Mouse (Mus musculus): Measurements from ENCODE around the gene Plagl1. TPM values are rescaled to one million over a fixed set of nuclear protein-coding genes. Genes with fewer than 3 reads are reported as not detected.

Gene Plagl1
- total RNA-seq, 4 experiments from 2014 or later, result 0.83 to 2.4 (median 1.0) TPM

DNA sequence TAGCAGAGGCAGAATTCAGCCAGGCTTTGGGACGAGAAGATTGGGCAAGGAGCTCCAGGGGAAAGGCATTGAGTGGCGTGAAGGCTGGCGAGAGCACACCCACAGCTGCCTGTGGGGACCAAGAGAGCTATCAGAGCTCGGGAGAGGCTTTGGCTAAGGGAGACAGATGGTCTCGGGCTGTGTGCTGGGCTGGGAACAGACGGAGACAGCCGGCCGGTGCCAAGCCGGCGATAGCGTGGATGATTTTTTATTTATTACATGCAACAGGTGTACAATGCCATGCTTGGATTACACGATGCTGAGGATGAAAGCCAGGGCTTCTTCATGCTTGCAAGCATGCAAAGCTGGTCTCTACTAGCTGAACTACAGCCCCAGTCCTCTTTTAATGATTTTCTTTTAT is 22.2 kb downstream of the Plagl1 start:
- no peak for DNase-seq (ENCODE audit: low spot score in 2 of 2)

DNA sequence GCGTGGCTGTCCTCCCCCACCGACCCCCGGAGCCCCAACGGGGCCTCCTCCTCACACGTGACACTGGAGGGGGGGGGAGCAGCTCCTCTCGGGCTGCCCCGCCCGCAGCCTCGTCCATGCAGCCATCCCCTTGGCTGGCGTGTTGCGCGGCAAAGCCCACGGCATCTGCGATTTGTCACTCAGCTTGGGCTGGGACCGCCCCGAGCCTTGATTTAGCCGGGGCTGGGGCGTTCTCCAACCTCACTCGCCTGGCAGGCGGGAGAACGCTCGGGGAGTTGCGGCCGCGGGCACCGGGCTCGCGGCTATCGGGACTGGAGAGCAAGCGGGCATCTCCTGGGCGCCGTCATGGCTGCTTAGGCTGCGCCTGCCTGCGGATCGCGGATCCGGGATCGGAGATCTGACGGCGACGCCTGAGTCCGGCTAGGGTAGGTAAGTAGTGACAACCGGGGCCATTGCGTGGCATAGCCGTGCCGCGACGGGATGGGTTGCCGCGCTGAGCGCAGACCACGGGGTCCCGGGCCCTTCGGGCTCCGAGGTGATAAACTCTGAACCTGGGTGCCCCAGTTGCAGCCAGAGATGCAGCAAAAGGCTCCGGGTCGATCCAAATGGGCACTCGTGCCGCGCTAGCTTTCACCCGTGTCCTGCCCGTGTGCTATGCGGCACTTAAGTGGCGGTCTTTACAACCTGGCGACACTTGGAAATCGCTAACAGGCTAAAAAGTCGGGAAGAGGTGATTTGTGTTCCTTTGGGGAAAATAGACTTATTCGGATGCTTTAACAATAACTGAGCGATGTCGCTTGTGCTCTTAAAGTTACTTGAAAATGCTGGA is 30.5 kb downstream of the Plagl1 start:
- DNase-seq (ENCODE audit: low spot score in 2 of 2), result peak; percentile 11 to 50

DNA sequence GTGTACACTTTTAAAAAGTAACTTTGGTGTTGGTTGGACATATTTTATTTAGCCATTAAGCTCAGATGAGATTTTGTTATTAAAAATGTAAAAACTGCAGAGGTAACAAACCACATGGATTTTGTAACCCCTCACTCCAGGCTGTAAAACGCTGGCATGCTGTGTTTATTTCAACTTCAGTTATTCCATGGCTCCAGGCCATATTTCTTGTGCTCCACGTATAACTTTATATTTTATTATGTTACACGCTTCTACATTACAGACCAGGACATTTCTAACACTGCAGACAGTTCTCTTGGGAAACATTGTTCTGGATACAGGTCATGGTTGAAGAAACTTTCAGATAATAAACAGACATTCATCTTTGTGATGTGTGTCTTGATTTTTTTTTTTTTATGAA is 32.7 kb downstream of the Plagl1 start:
- DNase-seq (ENCODE audit: low spot score in 2 of 2), result no peak

DNA sequence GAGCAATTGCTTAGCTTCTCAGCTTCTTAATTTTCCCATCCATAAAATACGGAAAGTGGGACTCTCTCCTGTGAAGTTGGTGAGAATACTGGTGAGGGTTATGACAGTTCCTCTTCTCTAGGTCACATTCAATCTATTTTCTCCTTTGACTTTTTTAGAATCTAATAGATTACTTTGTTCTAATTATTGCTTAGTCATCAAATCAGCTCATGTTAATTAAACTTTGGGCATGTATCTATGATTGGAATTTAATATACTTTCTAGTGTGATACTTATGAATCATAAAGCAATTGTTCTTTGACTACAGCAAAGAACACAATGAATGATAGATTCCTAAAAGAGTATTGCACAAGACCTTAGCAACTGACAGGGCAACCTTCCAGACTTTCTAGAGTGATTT is 38.6 kb downstream of the Plagl1 start:
- DNase-seq (ENCODE audit: low spot score in 2 of 2), result no peak

DNA sequence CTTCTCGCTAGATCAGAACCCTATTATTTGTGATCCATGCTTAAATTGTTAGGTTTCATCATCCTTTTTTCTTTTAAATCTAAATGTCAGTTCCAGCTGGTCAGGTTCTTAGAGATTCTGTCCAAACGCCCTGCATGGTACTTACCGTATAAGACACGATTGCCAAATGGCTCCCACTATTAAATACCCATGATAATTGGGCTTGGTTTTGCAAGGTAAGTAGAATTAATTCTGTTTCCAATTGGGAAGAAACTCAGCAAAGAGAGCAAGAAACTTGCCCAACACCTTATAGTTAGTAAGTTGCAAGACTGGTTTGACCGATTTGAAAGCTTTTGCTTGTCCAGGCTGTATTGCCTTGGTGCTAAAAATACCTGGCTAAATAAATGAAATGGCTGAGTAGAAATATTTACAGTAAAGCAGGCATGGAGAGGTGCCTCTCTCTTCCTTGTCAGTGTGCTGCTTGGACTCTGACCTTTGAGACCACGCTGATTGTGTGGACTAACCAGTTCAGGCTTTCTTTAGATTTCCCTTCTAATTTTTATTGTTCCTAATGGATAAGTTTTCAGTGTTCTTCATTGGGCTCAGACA is 39.9 kb downstream of the Plagl1 start:
- DNase-seq (ENCODE audit: low spot score in 2 of 2), result no peak

DNA sequence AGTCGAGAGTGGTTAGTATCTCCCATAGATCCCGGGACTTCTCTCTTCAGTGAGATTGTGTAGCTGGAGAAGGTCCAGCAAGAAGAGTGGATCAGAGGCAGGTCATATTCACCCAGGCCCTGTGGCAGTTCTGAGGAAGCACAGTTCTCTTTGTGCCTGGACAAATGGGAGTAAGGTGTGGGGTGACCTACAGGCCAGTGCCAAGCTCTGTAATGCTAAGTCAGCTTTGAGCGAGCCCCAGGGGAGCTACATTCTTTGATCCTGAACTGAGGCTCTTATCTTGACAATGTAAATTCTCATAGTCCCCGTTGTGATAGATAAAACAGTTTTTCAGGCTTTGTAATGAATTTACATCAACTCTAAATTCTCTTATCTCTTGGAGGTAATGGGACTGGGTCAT is 42.1 kb downstream of the Plagl1 start:
- DNase-seq (ENCODE audit: low spot score in 2 of 2), result no peak

DNA sequence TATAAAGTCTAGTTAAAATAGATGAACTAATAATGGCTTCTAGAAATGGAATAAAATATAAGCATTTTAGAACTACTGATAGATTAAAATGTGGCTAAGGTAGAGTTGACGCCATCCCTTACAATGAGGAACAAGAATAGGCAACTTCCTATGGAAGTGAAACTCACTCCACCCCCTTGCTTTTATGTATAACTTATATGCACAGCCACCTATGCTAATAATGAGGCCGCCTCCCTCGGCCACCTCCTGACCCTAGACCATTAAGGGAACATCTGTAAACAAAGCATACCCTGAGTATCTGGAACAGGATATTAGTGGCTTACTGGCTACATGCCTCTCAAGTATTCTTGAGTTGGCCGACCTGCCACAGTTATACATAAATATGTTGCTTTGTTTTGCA is 43.5 kb downstream of the Plagl1 start:
- DNase-seq (ENCODE audit: low spot score in 2 of 2), result no peak

DNA sequence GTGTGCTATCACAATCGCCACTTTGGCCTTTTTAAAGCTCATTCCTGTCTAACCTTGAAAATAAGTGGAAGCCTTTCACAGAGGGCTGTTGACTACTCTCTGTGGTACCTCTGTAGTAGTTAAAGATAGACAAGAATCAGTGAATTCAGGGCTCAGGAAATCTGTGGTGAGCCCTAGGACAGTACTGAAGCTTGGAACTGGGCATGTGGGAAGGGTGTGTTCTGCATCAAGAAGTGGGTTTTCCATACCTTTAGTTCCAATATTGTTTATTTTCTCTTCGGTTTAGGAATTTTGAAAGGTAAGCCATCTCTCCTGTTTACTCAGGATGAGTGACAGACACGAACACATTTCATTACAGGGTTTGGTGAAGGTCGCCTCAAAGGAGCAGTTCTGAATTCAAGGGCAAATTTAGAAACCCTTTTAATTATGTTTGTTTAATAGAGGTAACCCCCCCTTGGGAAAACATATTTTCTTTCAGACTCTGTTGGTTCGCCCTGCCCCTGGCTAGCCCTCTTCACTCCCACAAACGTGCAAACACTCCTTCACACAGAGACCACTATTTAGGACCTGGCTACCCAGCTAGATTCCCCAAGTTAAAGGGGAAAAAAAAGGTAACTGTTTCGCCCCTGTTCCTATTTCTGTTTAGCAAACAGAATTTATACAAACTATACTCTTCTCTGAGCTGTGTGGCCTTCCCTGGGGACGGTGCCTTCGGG is 46.8 kb downstream of the Plagl1 start:
- no peak for DNase-seq (ENCODE audit: low spot score in 2 of 2)

DNA sequence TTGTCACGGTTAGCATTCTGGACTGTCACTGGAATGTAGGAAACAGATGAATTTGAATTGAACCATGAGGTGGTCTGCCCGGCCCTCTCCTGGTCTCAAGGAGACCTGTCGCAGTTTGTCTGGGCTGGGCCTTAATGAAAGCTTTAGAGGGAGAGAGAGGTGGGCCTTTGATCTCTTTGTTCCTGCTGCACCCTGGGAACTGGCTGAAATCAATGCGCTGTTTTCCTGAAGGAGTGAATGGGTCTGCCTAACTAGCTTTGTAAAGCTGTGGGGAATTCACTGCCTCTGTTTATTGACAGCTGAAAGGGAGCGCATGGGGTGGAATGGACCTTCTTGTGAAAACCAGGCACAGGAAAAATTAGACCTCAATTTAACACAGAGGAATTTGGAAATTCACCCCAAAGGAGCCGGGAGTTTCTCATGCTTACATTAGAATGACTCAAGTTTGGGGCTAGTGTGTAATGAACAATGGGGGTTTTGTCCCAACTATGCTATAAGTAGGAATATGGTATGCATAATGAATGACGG is 47.8 kb downstream of the Plagl1 start:
- no peak for DNase-seq (ENCODE audit: low spot score in 2 of 2)

DNA sequence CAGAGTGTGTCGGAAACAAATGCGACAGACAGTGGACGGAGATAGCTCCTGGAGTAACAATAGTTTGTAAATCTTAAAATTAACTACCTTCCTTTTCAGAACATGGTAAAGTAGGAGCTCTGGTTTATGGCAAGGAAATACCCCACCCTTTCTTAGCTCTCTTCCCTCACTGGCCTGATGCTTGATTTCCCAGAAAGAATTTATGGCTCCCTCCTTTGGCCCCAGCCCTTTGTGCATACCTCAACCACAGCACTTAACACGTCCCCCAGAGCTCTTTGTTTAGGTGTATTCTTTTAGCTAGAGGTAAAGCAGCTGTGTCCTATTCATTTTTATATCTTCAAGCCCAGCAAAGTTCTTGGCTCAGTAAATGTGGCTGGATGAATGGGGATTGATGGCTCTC is 48.5 kb downstream of the Plagl1 start:
- no peak for DNase-seq (ENCODE audit: low spot score in 2 of 2)

DNA sequence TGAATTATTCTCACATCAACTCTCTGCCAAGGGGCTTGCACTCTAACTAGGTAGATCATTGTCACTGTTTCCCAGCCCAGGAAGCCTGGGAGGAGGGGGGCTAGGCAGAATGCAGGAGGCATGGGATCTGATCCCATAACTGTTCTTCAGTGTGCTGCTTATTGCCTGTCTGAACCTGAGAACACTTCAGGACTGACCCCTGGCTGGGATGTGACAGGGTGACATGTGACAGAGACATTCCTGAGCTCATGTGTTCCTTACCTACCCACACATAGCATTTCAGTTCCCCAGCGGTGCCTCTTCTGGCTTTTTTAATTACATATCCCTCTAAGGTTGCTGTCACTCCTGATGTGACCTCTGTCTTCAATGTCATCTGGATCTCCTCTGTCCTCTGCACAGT is 49.5 kb downstream of the Plagl1 start:
- DNase-seq (ENCODE audit: low spot score in 2 of 2), result no peak

DNA sequence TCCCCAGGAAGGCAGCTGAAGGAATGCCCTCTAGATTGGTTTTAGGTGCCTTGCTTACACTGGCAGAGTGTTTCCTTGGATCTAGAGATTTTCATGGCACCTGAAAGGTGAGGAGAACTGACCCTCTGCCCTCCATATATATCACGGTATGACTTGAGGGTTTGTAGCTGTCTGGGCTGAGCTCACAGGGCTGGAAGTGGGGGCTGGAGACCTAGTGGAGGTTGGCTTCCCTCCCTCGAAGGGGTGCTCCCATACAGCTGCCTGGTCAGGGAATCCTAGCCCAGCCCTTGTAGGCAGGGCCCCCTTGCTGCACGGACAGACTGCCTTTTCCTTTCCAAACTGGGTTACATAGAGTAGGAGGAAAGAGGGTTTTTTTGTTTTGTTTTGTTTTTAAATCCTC is 52.5 kb downstream of the Plagl1 start:
- DNase-seq (ENCODE audit: low spot score in 2 of 2), result no peak

DNA sequence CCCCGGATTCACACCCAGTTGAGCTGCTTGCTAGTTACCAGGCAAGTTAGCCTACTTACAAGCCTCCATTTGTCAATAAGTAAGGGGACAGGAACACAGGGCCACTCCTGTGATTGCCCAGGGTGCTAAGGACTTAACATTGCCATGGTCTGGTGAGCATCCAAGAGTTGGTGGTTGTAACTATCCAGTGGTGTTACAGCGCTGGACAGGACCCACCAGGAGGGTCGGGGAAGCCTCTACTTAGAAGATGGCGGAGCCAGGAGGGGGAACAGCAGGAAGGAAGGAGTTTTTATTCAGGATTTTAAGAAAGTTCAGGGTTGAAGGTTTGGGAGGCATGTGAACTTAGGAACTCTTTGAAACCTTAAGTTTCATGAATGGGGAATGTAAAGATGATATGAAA is 53.3 kb downstream of the Plagl1 start:
- DNase-seq (ENCODE audit: low spot score in 2 of 2), result no peak

DNA sequence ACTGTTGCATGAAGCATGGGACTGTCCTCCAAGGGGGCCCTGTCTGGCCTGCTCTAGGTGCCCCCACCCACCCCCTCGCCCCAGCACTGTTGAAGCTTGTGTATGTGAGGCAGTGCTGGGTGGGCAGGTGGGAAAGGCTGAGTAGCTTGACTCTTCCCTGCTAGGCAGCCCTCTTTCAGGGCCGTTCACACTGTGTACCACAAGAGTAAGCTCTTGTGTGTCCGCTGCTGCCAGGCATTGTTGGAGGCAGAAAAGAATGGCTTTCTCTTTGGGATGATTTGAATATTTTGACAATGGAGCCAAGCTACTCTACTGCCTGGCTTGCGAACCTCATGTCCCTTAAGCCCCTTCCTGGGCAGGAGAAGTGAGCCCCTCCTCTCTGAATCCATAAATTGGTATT is 54.7 kb downstream of the Plagl1 start:
- no peak for DNase-seq (ENCODE audit: low spot score in 2 of 2)

DNA sequence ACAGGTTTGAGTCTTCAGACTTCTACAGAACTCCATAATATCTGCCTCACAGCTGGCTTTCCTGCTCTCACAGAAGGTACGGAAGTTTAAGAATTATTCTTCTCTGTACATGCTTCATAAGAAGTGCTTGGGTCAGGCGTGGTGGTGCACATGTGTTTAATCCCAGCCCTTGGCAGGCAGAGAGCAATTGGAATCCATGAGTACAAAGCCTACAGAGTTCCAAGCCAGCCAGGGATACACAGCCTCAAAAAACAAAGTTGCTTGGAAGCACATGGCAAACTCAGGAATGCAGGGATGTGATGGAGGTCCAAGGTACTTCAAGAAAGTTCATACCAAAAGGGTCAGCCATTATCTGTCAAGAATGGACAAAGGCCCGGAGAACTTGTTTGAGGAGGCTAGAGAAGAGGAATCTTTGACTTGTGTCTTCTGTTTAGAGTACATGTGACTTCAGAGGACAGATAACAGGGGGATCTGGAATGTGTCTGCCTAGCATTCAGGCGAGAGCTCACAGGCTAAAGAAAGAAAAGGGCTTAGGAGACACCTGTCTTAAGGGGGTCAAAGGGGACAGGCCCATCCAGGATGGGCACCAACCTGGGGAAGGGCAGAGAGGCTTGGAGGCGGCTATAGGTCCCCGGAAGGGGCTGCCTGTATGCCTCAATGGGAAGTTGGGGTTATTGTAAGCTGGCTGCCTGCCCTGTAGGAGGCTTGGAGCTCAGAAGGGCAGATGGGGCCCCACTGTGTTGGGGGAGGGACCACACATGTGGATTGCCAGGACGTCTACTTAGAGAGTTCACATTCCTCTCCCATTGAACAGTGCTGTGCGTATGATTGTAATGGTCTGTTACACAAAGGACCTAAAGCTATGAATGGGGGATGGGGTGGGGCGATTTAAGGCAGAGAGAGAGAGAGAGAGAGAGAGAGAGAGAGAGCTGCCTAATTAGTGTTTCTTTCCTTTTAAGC is 56.7 kb downstream of the Plagl1 start:
- no peak for DNase-seq (ENCODE audit: low spot score in 2 of 2)

DNA sequence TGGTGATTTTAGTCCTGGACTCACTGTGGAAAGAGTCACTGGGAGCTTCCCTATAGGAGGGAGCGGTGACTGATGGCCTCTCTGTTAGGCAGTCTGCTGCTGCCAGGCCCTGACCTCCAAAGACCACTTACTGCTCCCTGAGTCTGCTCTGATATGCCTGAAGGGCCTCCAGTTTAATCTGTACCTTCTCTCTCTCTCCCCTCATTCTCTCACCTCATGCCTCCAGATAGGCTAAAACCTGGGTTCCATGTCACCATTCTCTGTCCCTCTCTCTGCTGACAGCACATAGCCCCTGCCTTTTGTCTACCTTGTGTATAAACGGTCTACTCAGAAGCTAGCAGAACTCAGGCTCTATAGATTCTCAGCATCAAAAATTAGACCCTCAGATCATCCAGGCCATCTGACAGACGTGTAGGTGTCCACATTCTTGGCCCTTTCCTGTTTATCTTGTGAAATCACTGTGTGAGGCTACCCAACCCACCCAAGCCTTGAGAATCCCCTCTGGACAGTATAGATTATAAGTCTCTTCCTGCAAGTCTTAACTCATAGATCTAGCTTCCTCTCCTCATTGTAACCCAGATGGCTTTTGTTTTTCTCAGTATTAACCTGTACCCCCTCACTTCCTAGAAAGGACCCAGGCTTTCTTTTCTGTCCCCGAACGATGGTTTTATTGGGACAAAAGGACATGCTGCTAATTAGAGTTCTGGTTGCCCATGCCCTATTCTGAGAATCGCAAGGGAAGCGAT is 57.9 kb downstream of the Plagl1 start:
- DNase-seq (ENCODE audit: low spot score in 2 of 2), result no peak

DNA sequence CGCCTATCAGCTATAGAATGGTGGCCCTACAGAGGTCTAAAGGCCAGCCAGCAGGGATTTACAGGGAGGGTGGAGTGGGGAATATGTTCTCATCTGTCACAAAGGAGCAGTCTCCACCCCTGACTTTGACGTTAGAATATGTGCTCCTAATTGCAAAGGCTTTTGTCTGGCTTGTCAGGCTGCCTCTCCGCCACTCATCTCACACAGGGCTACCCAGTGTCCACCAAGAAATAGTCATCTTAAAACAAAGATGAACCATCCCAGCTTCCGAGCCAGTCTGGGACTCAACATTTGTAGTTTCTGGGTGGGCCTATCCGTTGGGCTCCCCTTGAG is 58.4 kb downstream of the Plagl1 start:
- no peak for DNase-seq (ENCODE audit: low spot score in 2 of 2)

DNA sequence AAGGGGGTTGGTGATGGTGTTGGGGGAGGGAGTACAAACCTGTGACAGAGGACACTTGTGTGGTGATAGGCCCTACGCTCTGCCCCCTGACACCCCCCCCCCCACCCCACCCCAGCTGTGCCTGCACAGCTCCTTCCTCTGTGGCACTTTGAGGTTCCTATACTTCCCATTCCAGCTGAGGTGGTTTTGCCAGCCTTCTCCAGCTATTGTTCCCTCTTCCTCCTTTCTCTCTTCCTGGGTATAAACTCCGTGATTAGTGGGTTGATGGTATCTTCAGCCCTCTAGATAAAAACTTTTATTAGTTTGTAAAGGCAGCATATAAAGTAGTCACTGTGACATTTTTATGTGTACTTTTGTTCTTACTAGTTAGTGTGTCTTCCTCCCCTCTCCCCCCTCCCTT is 59.0 kb downstream of the Plagl1 start:
- DNase-seq (ENCODE audit: low spot score in 2 of 2), result no peak

DNA sequence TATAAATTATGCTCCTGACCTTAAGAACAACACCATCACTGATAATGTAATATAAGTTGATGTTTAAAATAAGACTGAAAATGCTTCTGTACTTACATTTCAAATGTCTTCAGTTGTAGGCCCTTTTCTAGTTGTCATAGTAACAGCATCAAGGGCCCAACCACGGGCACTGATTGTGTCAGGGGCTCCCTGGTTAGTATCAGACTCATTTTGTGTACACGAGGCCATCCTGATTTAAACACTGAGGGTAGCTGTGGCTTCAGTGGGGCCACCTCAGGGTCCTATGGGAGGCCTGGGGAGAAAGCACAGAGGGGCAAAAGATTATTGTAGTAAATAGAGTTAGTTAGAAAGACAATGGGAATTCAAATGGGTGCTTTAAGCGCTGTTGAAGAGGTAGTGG is 65.5 kb downstream of the Plagl1 start:
- DNase-seq (ENCODE audit: low spot score in 2 of 2), result no peak

DNA sequence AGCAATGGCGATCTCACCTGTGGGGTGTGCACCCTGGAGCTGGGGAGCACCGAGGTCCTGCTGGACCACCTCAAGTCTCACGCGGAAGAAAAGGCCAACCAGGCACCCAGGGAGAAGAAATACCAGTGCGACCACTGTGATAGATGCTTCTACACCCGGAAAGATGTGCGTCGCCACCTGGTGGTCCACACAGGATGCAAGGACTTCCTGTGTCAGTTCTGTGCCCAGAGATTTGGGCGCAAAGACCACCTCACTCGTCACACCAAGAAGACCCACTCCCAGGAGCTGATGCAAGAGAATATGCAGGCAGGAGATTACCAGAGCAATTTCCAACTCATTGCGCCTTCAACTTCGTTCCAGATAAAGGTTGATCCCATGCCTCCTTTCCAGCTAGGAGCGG is 67.0 kb downstream of the Plagl1 start:
- no peak for DNase-seq (ENCODE audit: low spot score in 2 of 2)

DNA sequence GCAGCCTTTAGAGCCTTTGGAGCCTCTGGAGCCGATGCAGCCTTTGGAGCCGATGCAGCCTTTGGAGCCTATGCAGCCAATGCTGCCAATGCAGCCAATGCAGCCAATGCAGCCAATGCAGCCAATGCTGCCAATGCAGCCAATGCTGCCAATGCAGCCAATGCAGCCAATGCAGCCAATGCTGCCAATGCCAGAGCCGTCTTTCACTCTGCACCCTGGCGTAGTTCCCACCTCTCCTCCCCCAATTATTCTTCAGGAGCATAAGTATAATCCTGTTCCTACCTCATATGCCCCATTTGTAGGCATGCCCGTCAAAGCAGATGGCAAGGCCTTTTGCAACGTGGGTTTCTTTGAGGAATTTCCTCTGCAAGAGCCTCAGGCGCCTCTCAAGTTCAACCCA is 67.6 kb downstream of the Plagl1 start:
- no peak for DNase-seq (ENCODE audit: low spot score in 2 of 2)
